Mouse (Mus musculus): Measurements from ENCODE around the gene Fshr.
A peak's percentile ranks its signal among the peaks of the same experiment; 100 is the strongest.

Gene Fshr

DNA sequence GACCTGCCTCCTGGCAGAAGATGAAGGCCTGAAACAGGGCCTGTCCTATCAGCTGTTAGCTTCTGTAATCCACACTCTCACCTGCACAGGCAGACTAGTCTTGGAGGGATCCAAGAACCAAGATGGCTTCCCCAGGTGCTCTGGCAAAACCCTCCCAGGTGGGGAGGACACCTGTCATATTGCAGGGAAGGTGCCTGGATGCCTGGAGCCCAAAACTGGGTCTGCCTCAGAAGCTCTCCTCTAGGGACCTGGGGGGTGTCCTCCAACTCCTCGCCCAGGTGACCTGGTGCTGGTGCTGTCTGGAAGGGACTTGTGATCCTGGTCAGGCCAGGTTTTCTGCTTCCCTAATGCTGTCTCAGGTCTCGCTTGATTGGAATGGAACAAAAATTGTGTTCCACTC lies 167.5 kb downstream of the Fshr start:
- DNase-seq: no peak

DNA sequence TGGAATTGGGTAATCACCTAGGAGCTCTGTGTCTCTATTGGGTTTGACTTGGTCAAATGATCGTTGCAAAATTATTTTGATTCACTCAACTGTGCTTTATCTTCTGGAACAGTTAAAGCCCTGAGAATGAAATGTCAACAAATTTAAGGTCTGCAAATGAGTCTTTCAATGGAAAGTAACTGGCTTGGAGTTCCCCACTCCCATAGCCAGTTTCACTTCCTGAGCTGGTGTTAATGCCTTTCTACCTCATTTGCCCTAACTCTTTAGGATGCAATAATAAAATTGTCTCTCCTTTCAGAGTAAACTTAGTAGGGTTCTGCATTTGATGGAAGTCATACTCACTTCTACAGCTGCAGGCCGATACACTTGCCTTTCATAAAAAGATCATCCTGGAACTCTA lies 181.0 kb downstream of the Fshr start:
- DNase-seq: no peak

DNA sequence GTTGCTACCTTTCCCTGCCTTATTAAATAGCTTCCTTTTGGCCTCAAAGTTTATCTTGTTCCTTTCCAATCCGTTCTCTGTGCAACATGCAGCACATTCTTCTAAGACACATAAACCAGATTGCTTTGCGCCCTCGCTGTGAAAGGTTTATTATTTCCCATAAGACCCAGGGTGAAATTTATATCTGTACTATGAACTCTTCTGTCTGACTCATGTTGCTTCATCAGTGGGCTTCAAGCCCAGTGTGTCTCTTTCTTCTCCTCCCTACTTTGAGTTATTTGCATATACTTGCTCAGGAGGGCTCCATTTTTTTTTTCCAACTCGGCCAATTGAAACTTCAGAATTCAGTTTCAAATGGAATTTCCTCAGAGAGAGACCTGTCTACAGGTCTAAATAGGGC lies 183.5 kb downstream of the Fshr start:
- no peak for DNase-seq

- DNase-seq: no peak
These were observed 186.8 kb downstream of the Fshr start for GRCm38 (mm10) chr17:89013691-89014090.

DNA sequence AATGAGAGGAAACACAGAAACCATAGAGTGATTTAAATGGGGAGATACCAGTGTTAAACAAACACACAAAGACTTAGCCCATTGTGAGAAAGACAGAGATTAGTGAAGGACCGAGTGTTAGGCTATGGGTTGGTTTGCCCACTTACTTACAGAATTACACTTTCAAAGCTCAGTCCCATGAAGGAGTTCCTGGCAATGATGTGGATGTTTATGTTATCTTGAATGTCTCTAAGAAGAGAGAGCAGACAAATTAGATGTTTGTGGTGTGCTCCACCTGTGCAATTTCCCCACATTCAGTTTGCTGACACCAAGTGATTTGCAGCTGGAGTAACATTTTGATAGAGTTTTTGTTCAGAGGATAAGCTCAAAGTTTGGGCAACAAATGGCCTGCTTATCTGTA lies 191.4 kb downstream of the Fshr start:
- no peak for DNase-seq

DNA sequence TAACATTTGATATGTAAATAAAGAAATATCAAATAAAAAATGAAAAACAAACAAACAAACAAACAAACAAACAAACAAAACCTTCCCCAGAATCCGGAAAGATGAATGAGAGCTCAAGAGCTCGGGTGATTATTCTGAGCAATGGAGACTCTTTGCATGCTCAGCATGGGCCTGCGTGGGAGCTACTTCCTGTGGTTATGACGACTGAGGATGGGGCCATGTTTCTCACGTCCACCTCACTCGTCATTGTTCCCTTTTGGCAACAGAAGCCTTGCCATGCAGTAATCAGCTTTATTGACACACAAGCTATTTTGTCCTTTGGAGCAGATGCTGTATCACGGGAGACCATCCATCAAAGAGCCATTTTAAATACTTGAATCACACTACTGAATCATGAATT lies 191.8 kb downstream of the Fshr start:
- no peak for DNase-seq

- no peak for DNase-seq
These were observed 194.5 kb downstream of the Fshr start for GRCm38 (mm10) chr17:89005959-89006358.

- no peak for DNase-seq
These were observed 200.6 kb downstream of the Fshr start for GRCm38 (mm10) chr17:88999907-89000306.

DNA sequence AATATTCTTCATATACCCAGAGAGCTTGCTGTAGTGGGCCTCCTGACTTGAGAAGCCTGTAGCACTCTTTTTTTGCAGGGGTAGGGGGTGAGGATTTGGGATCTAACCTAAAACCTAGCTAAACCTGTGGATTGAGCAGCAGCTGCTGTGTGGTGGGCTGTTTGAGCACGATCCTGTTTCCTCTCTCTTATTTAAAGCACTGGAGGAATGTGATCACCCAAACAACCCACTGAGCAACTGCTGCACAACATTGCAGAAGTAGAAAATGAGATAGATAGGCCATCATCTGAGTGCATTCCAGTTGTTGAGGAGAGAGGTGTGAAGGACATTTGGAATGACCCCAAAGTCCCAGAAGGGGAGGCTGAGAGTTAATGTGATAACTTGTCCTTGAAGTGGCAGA lies 202.2 kb downstream of the Fshr start:
- no peak for DNase-seq

DNA sequence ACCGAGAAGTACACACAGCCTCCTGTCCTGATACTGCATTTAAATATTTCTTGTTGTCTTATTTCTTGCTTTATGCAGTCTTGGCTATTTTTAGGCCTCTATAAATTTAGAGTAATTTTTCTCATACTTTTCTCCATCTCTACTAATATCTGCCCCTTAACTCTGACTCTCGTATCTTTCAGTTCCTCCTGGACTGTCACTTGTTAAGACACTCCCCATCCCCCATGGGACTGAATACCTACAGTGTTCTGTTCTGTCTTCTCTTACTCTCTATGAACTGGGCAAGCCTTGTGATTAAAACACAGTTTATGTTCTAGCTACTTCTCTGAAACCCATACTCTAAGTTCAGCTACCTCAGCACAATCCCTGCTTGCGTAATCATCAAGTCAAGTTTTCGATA lies 209.2 kb downstream of the Fshr start:
- no peak for DNase-seq

DNA sequence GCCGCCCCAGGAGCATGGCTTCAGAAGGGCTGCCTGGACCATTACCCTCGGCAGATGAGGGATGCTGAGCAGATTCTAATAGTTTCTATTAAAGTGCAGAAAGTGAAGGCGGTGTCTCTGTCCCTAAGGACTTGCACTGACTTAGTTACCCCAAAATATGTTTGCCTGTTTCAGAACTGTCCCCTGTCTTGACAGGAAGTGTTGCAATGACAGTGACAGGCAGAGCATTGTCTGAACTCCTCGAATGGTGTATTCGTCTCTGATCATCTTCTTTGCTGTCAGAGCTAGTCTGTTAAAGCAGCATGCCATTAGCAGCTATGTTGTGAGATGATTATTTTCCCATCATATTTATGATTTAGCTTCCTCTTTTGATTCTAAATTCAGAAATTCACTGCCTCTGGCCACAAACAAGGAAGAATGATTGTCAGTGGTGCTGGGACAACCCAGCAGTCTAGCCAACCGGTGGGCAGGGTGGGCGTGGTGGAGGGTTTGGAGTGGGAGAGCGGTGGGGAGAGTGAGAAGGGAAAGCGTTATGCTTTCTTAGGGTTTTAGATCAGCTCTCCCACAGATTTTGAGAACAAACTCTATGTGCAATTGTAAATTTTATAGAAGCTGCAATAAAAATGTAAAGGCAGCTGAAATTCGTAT lies 219.6 kb downstream of the Fshr start:
- DNase-seq: no peak

GRCm38 (mm10) chr17:88974538-88974937 lies 225.9 kb downstream of the Fshr start:
- DNase-seq: no peak

DNA sequence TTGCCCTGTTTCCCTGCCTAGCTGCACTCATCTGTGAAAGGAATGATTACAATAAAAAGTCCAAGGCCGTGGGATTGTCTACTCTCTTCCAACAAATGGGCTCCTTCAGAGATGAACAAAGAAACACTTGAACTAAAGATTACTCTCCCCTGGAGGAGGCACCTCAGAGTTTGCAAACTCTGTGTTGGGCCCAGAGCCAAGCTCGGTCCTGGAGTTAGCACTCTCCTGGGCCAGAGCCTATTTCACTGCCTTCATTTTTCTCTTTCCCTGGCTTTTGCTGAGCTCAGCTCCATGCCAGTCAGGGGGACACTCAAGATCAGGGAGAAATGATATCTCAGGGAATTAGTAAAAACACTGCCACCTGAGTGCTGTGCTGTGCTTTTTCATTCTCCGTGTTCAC lies 234.4 kb downstream of the Fshr start:
- DNase-seq: no peak

GRCm38 (mm10) chr17:88954011-88954410 lies 246.5 kb downstream of the Fshr start:
- DNase-seq: peak; percentile 75

DNA sequence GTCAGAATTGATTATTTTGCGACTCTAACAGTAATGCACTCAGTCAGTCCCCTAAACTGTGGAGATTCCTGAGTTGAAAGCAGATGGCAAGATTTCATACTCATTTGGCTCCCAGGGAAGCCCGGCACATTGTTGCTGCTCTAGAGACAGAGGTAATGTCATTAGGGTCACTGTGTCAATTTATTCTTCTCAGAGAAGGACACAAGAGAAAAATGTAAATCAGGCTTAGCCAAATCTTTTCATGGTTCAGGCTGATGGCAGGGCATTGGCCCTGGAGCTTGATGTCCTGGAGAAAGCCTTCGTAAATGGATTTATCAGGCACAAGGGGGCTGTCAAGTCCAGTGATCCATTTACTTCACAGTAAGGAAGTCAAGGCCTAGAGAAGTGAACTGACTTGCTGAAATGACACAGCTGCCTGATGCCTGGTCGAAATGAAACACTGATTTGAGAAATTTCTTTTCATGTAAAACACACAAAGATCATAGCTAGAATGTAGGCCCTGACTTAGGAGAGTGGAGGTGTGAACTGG lies 262.3 kb downstream of the Fshr start:
- no peak for DNase-seq

DNA sequence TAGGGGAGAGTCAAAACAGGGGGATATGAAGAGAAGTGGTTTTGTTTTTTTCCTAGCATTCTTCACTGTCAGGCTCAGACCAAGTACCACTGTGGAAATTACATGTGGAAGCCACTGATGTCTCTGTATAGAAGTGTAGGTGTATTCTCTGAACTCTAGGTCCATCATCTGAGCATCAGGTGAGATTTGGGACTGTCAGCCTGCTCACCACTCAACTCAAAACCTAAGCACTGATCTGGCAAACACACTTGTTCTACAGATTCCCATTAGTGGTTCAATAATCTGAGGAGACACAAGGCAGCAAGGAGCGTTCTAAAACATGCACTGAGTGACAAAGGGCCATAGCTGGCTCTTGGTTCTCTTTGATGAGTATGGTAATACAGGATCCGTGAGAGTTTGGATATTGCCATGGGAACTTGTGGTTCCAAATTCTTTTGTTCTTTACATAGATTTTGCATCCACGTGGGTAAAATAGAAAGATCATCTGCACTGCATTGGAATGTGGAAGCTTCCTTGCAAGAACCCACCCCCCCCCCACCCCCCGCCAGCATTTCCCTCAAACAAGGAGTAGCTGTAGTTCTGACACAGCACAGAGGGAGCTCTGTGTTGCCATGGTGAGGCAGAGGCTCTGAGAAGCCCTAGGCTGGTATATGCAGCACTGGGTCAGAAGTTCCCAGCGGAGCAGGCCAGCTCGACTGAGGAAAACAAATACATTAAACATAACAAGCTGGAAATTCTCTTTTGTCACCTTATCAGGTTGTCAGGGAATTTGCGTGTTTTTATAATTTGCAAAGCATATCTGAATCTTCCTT lies 262.9 kb downstream of the Fshr start:
- peak; percentile 61 for DNase-seq

DNA sequence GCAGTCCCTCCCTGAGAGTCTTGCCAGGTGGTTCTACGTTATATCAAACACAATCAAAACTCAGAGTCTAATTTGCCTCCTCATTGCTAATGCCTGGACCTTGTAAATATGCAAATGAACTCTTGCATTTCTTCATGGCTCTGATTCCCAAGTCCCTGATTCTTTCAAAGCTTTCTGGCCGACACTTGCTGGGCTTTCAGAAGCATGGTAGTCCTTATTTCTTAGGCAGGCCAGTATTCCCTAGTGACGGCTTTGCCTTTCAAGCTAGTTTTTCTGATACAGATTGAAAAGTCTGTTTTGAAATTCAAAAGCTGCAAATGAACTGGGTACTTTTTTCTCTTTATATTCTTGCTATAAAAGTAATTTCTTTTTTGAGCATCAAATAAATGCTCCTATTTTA lies 263.5 kb downstream of the Fshr start:
- no peak for DNase-seq
